Mouse (Mus musculus): ENCODE data around the gene Bves. TPM values are rescaled to one million over a fixed set of nuclear protein-coding genes. Genes with fewer than 3 reads are reported as not detected.

The Bves gene
- not detected for polyA plus RNA-seq (2017; shearing (Covaris generic))

GRCm38 (mm10) chr10:45335434-45336422 lies at the start of gene Bves:
TSS of gene Bves (plus strand) at chr10:45335772.

Other genes starting within 250 kb of the Bves start
- under 1 TPM in 1 of 2 experiments, not detected in 1; 0.26 TPM for gene Popdc3, start 157.7 kb upstream of the Bves start, polyA plus RNA-seq (2017; shearing (Covaris generic))
- under 1 TPM in 1 of 2 experiments, not detected in 1; 0.72 TPM for gene Lin28b, start 150.6 kb downstream of the Bves start, polyA plus RNA-seq (2017; shearing (Covaris generic))
- 10 to 100 TPM; 24.5 to 36.6 TPM for gene Hace1, start 242.1 kb downstream of the Bves start, polyA plus RNA-seq (2017; shearing (Covaris generic))